In the genomic region with DNA sequence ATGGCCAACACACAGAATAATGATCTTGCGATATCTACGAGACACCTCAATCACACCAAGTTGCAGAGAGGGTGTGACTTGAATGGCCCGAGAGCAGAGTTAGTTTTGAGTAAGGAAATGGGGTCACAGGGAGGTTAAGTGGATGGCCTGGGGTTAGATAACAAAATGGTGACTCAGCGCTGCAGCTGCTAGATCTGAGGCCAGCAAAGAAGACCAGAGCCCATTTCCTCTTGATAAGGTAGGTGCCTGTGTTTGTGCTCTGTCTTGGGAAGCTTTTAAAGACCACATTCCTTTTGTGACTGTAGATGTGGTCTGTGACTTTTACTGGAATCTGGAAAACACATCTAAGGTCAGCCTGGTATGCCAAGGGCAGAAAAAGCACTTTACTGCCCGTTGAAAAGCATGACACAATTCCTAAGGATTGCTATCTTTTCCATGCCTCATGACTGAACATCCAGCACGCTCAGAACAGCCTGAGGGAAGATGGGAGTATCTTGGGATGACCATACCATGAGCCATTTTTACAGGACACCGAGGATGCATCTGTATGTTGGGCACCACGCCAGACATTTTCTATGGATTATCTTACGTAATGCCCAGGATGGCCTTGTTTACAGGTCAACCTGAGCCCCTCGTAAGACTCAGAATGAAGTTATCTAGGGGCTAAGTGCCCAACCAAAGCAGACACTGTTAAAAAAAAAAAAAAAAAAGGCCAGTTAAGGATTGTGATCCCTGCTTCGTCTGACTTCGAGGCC, we compare ENCODE assay signal across 9 mouse cellular contexts.
DNase-seq lines count a peak whose midpoint lies in the region; ATAC-seq and TF ChIP-seq lines count a peak whose summit lies in the region.
"Had no signal": no experiment of that assay in that cellular context is flagged by ENCODE, and none has a peak within 500 bp of the region (broad histone marks: within the 10 kb centered on the region; RNA-seq: fewer than 3 reads in every experiment).

No protein-coding gene starts in this region.

- H3K9me3 ChIP-seq in heart, embryonic 10.5 days = peaks cover 4% of the 10 kb centered on the region; the same call in 1 of the 2 replicates
- no peaks in the 10 kb centered on the region for H3K9me3 ChIP-seq in lung, postnatal 0 days (ENCODE audit: low read length)
- no peaks in the 10 kb centered on the region for H3K9me3 ChIP-seq in midbrain, embryonic 13.5 days
- H3K9me3 ChIP-seq: embryonic facial prominence, embryonic 15.5 days had no signal

- ATAC-seq in lung, postnatal 0 days = peak; percentile 58
- no peak for ATAC-seq in midbrain, embryonic 13.5 days

- no peak for TF ChIP-seq EP300 in lung, postnatal 0 days (IDR thresholded peaks at IDR 0.05)

- H3K9ac ChIP-seq in lung, postnatal 0 days (replicated peaks; ENCODE audit: low read depth) = no peak overlapping the region
- no peak overlapping the region for H3K9ac ChIP-seq in midbrain, embryonic 13.5 days (replicated peaks)
- H3K9ac ChIP-seq: embryonic facial prominence, embryonic 15.5 days had no signal

- H3K4me2 ChIP-seq in lung, postnatal 0 days (replicated peaks; ENCODE audit: low read depth, low read length) = no peak overlapping the region
- H3K4me2 ChIP-seq in midbrain, embryonic 13.5 days (replicated peaks) = no peak overlapping the region
- H3K4me2 ChIP-seq: embryonic facial prominence, embryonic 15.5 days had no signal

- 10% methylated on average over 12 of the region's 12 CpGs for WGBS in heart, embryonic 10.5 days
- WGBS in lung, postnatal 0 days = 26% methylated on average over 12 of the region's 12 CpGs
- 85% methylated on average over 12 of the region's 12 CpGs for WGBS in midbrain, embryonic 13.5 days

- H3K4me3 ChIP-seq in heart, embryonic 10.5 days = no peak overlapping the region
- H3K4me3 ChIP-seq in lung, postnatal 0 days (ENCODE audit: low read depth, low read length) = no peak overlapping the region
- H3K4me3 ChIP-seq in midbrain, embryonic 13.5 days (replicated peaks) = no peak overlapping the region
- H3K4me3 ChIP-seq: embryonic facial prominence, embryonic 15.5 days had no signal

- intact Hi-C loops in heart, postnatal 36 days (cut with DNase I) = no loop called here

- peak; percentile 86 for DNase-seq in heart, embryonic 10.5 days (ENCODE audit: low spot score)
- DNase-seq in heart, postnatal 36 days = no peak
- peak; percentile 44 for DNase-seq in lung, postnatal 0 days (ENCODE audit: low spot score)
- DNase-seq in lung, postnatal 4 days = no peak
- DNase-seq in induced T-regulatory cell, adult 2 months (ENCODE audit: low read depth) = peak; percentile 2
- peak; percentile 53 for DNase-seq in mesoderm, embryonic 11.5 days (ENCODE audit: low read depth, low spot score)
- DNase-seq in cerebellum, postnatal 36 days = no peak

- H3K36me3 ChIP-seq in heart, embryonic 10.5 days = no peaks in the 10 kb centered on the region
- H3K36me3 ChIP-seq in lung, postnatal 0 days (ENCODE audit: insufficient read depth, low read length) = no peaks in the 10 kb centered on the region
- H3K36me3 ChIP-seq in midbrain, embryonic 13.5 days = no peaks in the 10 kb centered on the region
- H3K36me3 ChIP-seq: embryonic facial prominence, embryonic 15.5 days had no signal

- peak overlapping the region; percentile 67 for H3K27ac ChIP-seq in heart, embryonic 10.5 days
- no peak overlapping the region for H3K27ac ChIP-seq in lung, postnatal 0 days (ENCODE audit: low read length)
- no peak overlapping the region for H3K27ac ChIP-seq in midbrain, embryonic 13.5 days
- H3K27ac ChIP-seq: embryonic facial prominence, embryonic 15.5 days had no signal

- H3K4me1 ChIP-seq in heart, embryonic 10.5 days = peaks cover 24% of the 10 kb centered on the region
- no peaks in the 10 kb centered on the region for H3K4me1 ChIP-seq in lung, postnatal 0 days (ENCODE audit: insufficient read depth, low read depth, low read length)
- no peaks in the 10 kb centered on the region for H3K4me1 ChIP-seq in midbrain, embryonic 13.5 days (replicated peaks)
- H3K4me1 ChIP-seq: embryonic facial prominence, embryonic 15.5 days had no signal

- H3K27me3 ChIP-seq in heart, embryonic 10.5 days (ENCODE audit: insufficient read depth, poor library complexity, severe bottlenecking) = no peaks in the 10 kb centered on the region
- no peaks in the 10 kb centered on the region for H3K27me3 ChIP-seq in lung, postnatal 0 days (replicated peaks; ENCODE audit: insufficient read depth, low read length)
- H3K27me3 ChIP-seq in midbrain, embryonic 13.5 days = no peaks in the 10 kb centered on the region
- H3K27me3 ChIP-seq: embryonic facial prominence, embryonic 15.5 days had no signal

- no peak for TF ChIP-seq CTCF in lung, postnatal 0 days (IDR thresholded peaks at IDR 0.05)

Comparison
In these comparisons a context has a peak if more than half of its experiments do, and no peak if none do; other contexts are left out.
1. DNase-seq: peak in heart, embryonic 10.5 days (single experiment), lung, postnatal 0 days (single experiment), induced T-regulatory cell, adult 2 months (single experiment) and mesoderm, embryonic 11.5 days (single experiment); none in heart, postnatal 36 days (0 of 2), lung, postnatal 4 days (0 of 2) and cerebellum, postnatal 36 days (0 of 2).